Mouse (Mus musculus): Measurements from ENCODE around the gene Prr32. TPM values are rescaled to one million over a fixed set of nuclear protein-coding genes. Genes with fewer than 3 reads are reported as not detected.

Gene Prr32
- total RNA-seq (2022): not detected

- no peak for DNase-seq (ENCODE audit: low spot score)
Measured at GRCm38 (mm10) chrX:45090604-45091003, at the start of gene Prr32. Prr32 (plus strand) TSS chrX:45090904.

Data from heart, adult 8-10 months (tissue).